Mouse (Mus musculus): Measurements from ENCODE around the gene Smyd4.

DNA sequence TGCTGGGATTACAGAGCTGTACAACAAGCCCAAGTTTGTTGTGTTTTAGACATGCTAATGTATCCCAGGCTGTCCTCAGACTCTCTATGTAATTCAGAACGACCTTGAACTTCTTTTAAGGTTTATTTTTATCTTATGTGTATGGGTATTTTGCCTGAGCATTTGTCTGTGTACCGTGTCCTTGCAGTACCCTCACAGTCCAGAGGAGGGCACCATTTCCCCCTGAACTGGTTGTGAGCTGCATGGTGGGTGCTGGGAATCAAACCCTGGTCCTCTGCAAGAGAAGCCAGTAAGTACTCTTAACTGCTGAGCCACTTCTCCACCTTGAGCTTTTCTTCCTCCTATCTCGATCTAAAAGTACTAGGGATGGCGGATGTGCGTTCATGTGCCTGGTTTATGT, 85.9 kb downstream of the Smyd4 start:
- TF ChIP-seq POLR2A (IDR thresholded peaks at IDR 0.05; ENCODE audit: extremely low read depth, insufficient read depth, low read length) (no peak), CTCF (IDR thresholded peaks at IDR 0.05; ENCODE audit: extremely low read depth, insufficient read depth, low read length) (no peak)

Measured in cortical plate, adult 2 months (tissue).